Mouse (Mus musculus) hindlimb bud, embryonic 11.5 days (tissue): Measurements from ENCODE around the gene Ank3.

Experiments
- DNase-seq: peaks from one replicate; pipeline ENCODE4 v3.0.0-alpha.2; 2012; ENCODE audit warnings: low read depth, low spot score; ENCODE audit errors: extremely low spot score

Gene Ank3

GRCm38 (mm10) chr10:69919152-69919492, 520.5 kb downstream of the Ank3 start:
- no peak for DNase-seq

GRCm38 (mm10) chr10:69919746-69920145, 521.2 kb downstream of the Ank3 start:
- no peak for DNase-seq

- DNase-seq = no peak
These were observed 523.5 kb downstream of the Ank3 start for GRCm38 (mm10) chr10:69922076-69922475.

- DNase-seq = no peak
These were observed 525.2 kb downstream of the Ank3 start for GRCm38 (mm10) chr10:69923801-69924200.

- no peak for DNase-seq
These were observed 525.7 kb downstream of the Ank3 start for GRCm38 (mm10) chr10:69924321-69924720.

- DNase-seq = no peak
These were observed 526.3 kb downstream of the Ank3 start for GRCm38 (mm10) chr10:69924845-69925244.

- peak; percentile 68 for DNase-seq
These were observed 526.9 kb downstream of the Ank3 start for GRCm38 (mm10) chr10:69925285-69926157.

GRCm38 (mm10) chr10:69926158-69926882, 527.7 kb downstream of the Ank3 start:
- DNase-seq = peak; percentile 18

GRCm38 (mm10) chr10:69927012-69927411, 528.4 kb downstream of the Ank3 start:
- no peak for DNase-seq

GRCm38 (mm10) chr10:69928358-69928757, 529.8 kb downstream of the Ank3 start:
- DNase-seq = no peak

- no peak for DNase-seq
These were observed 531.9 kb downstream of the Ank3 start for GRCm38 (mm10) chr10:69930503-69930902.

- DNase-seq = no peak
These were observed 538.0 kb downstream of the Ank3 start for GRCm38 (mm10) chr10:69936443-69937067.

GRCm38 (mm10) chr10:69937291-69937921, 538.8 kb downstream of the Ank3 start:
- no peak for DNase-seq

- no peak for DNase-seq
These were observed 540.6 kb downstream of the Ank3 start for GRCm38 (mm10) chr10:69939144-69939543.

GRCm38 (mm10) chr10:69939966-69940365, 541.4 kb downstream of the Ank3 start:
- no peak for DNase-seq

GRCm38 (mm10) chr10:69941001-69941400, 542.4 kb downstream of the Ank3 start:
- no peak for DNase-seq

GRCm38 (mm10) chr10:69944845-69945244, 546.3 kb downstream of the Ank3 start:
- no peak for DNase-seq

- DNase-seq = no peak
These were observed 547.3 kb downstream of the Ank3 start for GRCm38 (mm10) chr10:69945870-69946269.

- no peak for DNase-seq
These were observed 547.7 kb downstream of the Ank3 start for GRCm38 (mm10) chr10:69946271-69946670.

GRCm38 (mm10) chr10:69947093-69947492, 548.5 kb downstream of the Ank3 start:
- no peak for DNase-seq

GRCm38 (mm10) chr10:69950236-69950918, 551.8 kb downstream of the Ank3 start:
- no peak for DNase-seq
